Mouse (Mus musculus) activated CD4-positive, CD25-positive, alpha-beta regulatory T cell, adult 4 months (primary cell): ENCODE data around the gene Ssmem1. TPM values are rescaled to one million over a fixed set of nuclear protein-coding genes. Genes with fewer than 3 reads are reported as not detected.

Experiments
- ATAC-seq: one replicate; pipeline ENCODE4 v1.8.0; 2017
- polyA plus RNA-seq, 2 experiments: library from polyadenylated mRNA; unstranded; fragments of 100-300 nt; shearing (Covaris generic); gene quantifications; one replicate each; pipeline ENCODE4 v1.2.1; 2017

Ssmem1 gene
- polyA plus RNA-seq, 2 experiments from 2014 or later, result not detected

GRCm38 (mm10) chr6:30554621-30555170 lies 45.0 kb downstream of the Ssmem1 start:
- ATAC-seq, result no peak

GRCm38 (mm10) chr6:30556080-30556479 lies 46.4 kb downstream of the Ssmem1 start:
- ATAC-seq, result no peak

- ATAC-seq, result no peak
Measured at GRCm38 (mm10) chr6:30559726-30560125, 50.1 kb downstream of the Ssmem1 start.

GRCm38 (mm10) chr6:30562132-30562531 lies 52.5 kb downstream of the Ssmem1 start:
- ATAC-seq, result no peak

- no peak for ATAC-seq
Measured at GRCm38 (mm10) chr6:30563575-30563974, 53.9 kb downstream of the Ssmem1 start.

- ATAC-seq, result no peak
Measured at GRCm38 (mm10) chr6:30564051-30564450, 54.4 kb downstream of the Ssmem1 start.

- no peak for ATAC-seq
Measured at GRCm38 (mm10) chr6:30568069-30568468, 58.4 kb downstream of the Ssmem1 start, which contains the start of gene Cpa4. TSS of gene Cpa4 (plus strand) at chr6:30568369.

GRCm38 (mm10) chr6:30569331-30569730 lies 59.7 kb downstream of the Ssmem1 start:
- no peak for ATAC-seq

Other genes starting within 250 kb of the Ssmem1 start
- gene Ube2h, start 205.3 kb upstream of the Ssmem1 start, polyA plus RNA-seq, result 100 to 1,000 TPM; 117 to 152 TPM
- 10 to 100 TPM; 44.5 to 48.8 TPM for gene Zc3hc1, start 118.8 kb upstream of the Ssmem1 start, polyA plus RNA-seq
- 1 to 10 TPM; 2.1 to 2.5 TPM for gene Klhdc10, start 108.0 kb upstream of the Ssmem1 start, polyA plus RNA-seq
- gene Tmem209, start 66 bp upstream of the Ssmem1 start, polyA plus RNA-seq, result 10 to 100 TPM; 48.4 to 59.2 TPM
- gene Cpa2, start 31.7 kb downstream of the Ssmem1 start, polyA plus RNA-seq, result under 1 TPM in 1 of 2 experiments, not detected in 1; 0.34 TPM
- gene Cpa4, start 58.5 kb downstream of the Ssmem1 start, polyA plus RNA-seq, result under 1 TPM in 1 of 2 experiments, not detected in 1; 0.16 TPM
- not detected for gene Cpa5, start 101.2 kb downstream of the Ssmem1 start, polyA plus RNA-seq
- not detected for gene Cpa1, start 129.4 kb downstream of the Ssmem1 start, polyA plus RNA-seq
- 1 to 10 TPM; 7.4 to 7.7 TPM for gene Cep41, start 183.9 kb downstream of the Ssmem1 start, polyA plus RNA-seq
- gene Mest, start 213.7 kb downstream of the Ssmem1 start, polyA plus RNA-seq, result under 1 TPM; 0.37 to 0.85 TPM